Mouse (Mus musculus) lung, adult 2 months (tissue): ENCODE data around the gene Nav2.

Experiments used
- CTCF ChIP-seq: fragments of 200-500 bp; IDR thresholded peaks from 2 replicates; pipeline ENCODE4 v1.5.1; 2011; ENCODE audit warnings: mild to moderate bottlenecking, low read length, control low read depth; ENCODE audit not compliant: insufficient read depth
- POLR2A ChIP-seq: fragments of 200-500 bp; IDR thresholded peaks from 2 replicates; pipeline ENCODE4 v1.6.1; 2011; ENCODE audit warnings: low read depth, mild to moderate bottlenecking, control low read depth, low read length, borderline replicate concordance; ENCODE audit errors: extremely low read depth

DNA sequence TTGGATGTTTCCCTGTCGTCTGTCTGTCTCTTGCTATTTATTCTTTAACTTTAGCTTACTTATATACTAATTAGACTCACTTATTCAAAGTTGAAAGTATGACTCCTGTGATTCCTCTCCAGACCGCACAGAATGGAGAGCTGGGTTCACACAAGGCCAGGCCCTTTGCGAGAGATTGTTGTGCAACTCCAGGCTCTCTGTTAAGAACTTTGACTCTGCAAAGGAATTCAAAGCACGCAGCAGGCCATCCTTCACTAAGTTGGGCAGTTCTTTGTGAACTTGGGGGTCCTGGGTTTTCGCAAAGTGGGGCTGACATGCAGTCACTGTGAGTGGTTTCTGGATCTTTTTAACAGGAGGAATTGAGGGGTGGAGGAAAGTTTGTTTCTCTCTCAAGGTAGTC is 95.9 kb downstream of the Nav2 start:
- no peak for TF ChIP-seq CTCF
- TF ChIP-seq POLR2A, result no peak
